Mouse (Mus musculus) spleen, adult 2 months (tissue): ENCODE measurements around the gene Smc4.

ENCODE experiments used
- CTCF ChIP-seq: fragments of 200-500 bp; IDR thresholded peaks from 2 replicates; pipeline ENCODE4 v1.5.1; 2011; ENCODE audit warnings: mild to moderate bottlenecking, inconsistent platforms; ENCODE audit not compliant: insufficient read depth, insufficient read length, insufficient replicate concordance; ENCODE audit errors: extremely low read depth
- POLR2A ChIP-seq: fragments of 200-500 bp; IDR thresholded peaks from 2 replicates; pipeline ENCODE4 v1.6.1; 2011; ENCODE audit warnings: low read depth, low read length, inconsistent platforms

DNA sequence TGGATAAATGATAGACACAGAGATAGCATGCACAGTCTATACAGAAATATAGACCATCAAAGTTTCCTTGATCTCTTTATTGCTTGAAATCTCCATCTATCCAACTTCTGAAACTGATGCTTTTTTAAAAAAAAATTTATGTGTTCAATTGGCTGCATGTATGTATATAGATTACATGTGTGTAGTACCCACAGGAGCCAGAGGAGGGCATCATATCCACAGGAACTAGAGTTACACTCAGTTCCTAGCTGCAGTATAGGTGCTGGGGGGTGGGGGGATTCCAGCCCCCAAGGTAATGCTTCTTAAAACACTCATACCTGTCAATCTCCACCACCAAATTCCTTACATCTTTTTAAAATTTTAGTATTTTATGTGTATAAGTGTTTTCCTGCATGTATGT lies 39.9 kb upstream of the Smc4 start:
- no peak for TF ChIP-seq CTCF
- TF ChIP-seq POLR2A: no peak
